Mouse (Mus musculus): ENCODE data around the gene Kdm4b. TPM values are rescaled to one million over a fixed set of nuclear protein-coding genes. Genes with fewer than 3 reads are reported as not detected.

Gene Kdm4b
- total and polyA plus RNA-seq, 2 experiments = 9.5 to 15.6 TPM

DNA sequence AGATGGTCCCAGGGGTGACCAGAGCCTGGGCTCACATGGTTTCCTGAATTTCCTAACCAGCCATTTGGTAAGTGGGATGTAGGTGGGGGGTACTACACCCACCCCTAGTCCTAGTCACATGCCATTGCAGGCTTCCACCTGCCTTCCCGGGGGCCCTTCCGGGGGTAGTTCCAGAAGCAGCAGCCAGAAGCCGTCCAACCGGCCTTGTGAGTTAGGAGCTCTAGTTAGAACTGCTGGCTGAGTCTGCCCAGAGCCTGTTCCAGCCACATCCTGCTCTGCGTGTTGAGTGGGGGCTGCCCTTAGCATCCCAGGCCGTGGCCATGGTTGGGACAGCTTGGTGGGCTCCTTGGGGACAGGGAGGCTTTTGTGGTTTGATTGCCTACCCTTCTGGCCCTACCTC, 17.8 kb upstream of the Kdm4b start:
- H3K4me1 ChIP-seq (ENCODE audit: control insufficient read depth, insufficient read depth, low read length) = 0 out of 2 replicates have a peak, but pooled peaks cover 6% of the 10 kb centered on the region
- no peaks in the 10 kb centered on the region for H3K79me2 ChIP-seq (ENCODE audit: control insufficient read depth, insufficient read depth, low read length)
- H3K27ac ChIP-seq (replicated peaks; ENCODE audit: insufficient read depth, low read depth, low read length) = no peak overlapping the region
- TF ChIP-seq CTCF (IDR thresholded peaks at IDR 0.05; ENCODE audit: low read depth, low read length) = no peak
- TF ChIP-seq POLR2A (IDR thresholded peaks at IDR 0.05; ENCODE audit: extremely low read depth, insufficient read depth, low read length) = no peak
- no peaks in the 10 kb centered on the region for H3K27me3 ChIP-seq (ENCODE audit: control insufficient read depth, insufficient read depth, low read length)
- DNase-seq (ENCODE audit: extremely low read depth, low read depth, low spot score) = no peak
- no peaks in the 10 kb centered on the region for H3K36me3 ChIP-seq (ENCODE audit: control insufficient read depth, insufficient read depth, low read length)
- no peak overlapping the region for H3K9ac ChIP-seq (ENCODE audit: low read depth, low read length)
- WGBS = 96% methylated on average over 6 of the region's 6 CpGs
- H3K4me3 ChIP-seq (ENCODE audit: insufficient read depth, low read depth, low read length) = no peak overlapping the region

DNA sequence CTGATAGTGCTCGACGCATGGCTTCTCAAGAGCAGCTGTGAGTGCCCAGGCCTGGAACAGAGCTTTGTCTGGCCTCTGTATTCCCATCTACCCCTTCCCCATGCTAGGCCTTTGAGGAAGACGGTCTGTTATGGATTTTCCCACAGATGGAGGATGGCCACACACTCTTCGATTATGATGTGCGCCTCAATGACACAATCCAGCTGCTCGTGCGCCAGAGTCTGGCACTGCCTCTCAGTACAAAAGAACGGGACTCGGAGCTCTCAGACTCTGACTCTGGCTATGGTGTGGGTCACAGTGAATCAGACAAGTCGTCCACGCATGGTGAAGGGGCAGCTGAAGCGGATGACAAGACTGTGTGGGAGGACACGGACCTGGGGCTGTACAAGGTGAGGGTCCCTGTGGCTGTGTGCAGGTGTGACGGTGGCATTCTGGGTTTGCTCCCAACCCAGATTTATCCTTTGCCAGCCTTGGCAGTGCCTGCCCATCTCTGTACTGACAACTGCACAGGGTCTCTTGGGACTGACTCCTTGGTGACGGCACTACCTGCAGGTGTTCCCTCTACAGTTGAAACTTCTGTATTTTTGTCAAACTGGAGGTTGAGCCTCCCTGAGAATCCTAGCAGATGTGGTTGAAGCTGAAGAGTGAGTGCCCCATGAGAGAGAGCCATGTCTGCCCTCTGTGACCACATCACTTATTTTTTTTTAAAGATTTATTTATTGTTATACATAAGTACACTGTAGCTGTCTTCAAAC, 16.5 kb upstream of the Kdm4b start:
- no peaks in the 10 kb centered on the region for H3K36me3 ChIP-seq (ENCODE audit: control insufficient read depth, insufficient read depth, low read length)
- H3K9ac ChIP-seq (ENCODE audit: low read depth, low read length) = no peak overlapping the region
- DNase-seq (ENCODE audit: extremely low read depth, low read depth, low spot score) = no peak
- no peaks in the 10 kb centered on the region for H3K79me2 ChIP-seq (ENCODE audit: control insufficient read depth, insufficient read depth, low read length)
- no peak for TF ChIP-seq POLR2A (IDR thresholded peaks at IDR 0.05; ENCODE audit: extremely low read depth, insufficient read depth, low read length)
- 94% methylated on average over 15 of the region's 15 CpGs for WGBS
- H3K27ac ChIP-seq (replicated peaks; ENCODE audit: insufficient read depth, low read depth, low read length) = no peak overlapping the region
- 0 out of 2 replicates have a peak, but pooled peaks cover 3% of the 10 kb centered on the region for H3K4me1 ChIP-seq (ENCODE audit: control insufficient read depth, insufficient read depth, low read length)
- H3K27me3 ChIP-seq (ENCODE audit: control insufficient read depth, insufficient read depth, low read length) = no peaks in the 10 kb centered on the region
- H3K4me3 ChIP-seq (ENCODE audit: insufficient read depth, low read depth, low read length) = no peak overlapping the region

DNA sequence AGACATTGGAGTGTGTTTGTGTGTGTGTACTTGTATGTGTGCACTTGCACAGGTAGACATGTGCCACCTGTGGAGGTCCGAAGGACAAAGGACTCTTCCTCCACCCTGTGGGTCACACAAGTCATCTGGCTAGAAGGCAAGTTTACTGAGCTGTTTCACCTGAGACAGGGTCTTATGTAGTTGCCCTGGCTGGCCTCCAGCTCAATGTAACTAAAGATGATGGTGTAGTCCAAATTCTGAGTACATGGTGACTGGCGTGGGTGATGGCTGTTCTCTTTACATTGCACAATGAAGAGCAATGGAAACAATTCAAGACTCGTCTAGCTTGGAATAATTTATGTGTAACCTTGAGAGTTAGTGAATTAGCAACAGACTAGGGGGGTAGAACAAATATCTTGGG, 1.4 kb upstream of the Kdm4b start:
- Histone ChIP-seq H3K79me2 (ENCODE audit: control insufficient read depth, insufficient read depth, low read length) (peaks cover 23% of the 10 kb centered on the region), H3K4me1 (ENCODE audit: control insufficient read depth, insufficient read depth, low read length) (peaks cover 13% of the 10 kb centered on the region), H3K27me3 (ENCODE audit: control insufficient read depth, insufficient read depth, low read length) (no peaks in the 10 kb centered on the region), H3K27ac (replicated peaks; ENCODE audit: insufficient read depth, low read depth, low read length) (no peak overlapping the region), H3K4me3 (ENCODE audit: insufficient read depth, low read depth, low read length) (no peak overlapping the region), H3K9ac (ENCODE audit: low read depth, low read length) (no peak overlapping the region), H3K36me3 (ENCODE audit: control insufficient read depth, insufficient read depth, low read length) (no peaks in the 10 kb centered on the region)
- no peak for DNase-seq (ENCODE audit: extremely low read depth, low read depth, low spot score)
- no peak for TF ChIP-seq POLR2A (IDR thresholded peaks at IDR 0.05; ENCODE audit: extremely low read depth, insufficient read depth, low read length)
- no peak for TF ChIP-seq CTCF (IDR thresholded peaks at IDR 0.05; ENCODE audit: low read depth, low read length)
- WGBS = 87% methylated on average over 3 of the region's 3 CpGs

DNA sequence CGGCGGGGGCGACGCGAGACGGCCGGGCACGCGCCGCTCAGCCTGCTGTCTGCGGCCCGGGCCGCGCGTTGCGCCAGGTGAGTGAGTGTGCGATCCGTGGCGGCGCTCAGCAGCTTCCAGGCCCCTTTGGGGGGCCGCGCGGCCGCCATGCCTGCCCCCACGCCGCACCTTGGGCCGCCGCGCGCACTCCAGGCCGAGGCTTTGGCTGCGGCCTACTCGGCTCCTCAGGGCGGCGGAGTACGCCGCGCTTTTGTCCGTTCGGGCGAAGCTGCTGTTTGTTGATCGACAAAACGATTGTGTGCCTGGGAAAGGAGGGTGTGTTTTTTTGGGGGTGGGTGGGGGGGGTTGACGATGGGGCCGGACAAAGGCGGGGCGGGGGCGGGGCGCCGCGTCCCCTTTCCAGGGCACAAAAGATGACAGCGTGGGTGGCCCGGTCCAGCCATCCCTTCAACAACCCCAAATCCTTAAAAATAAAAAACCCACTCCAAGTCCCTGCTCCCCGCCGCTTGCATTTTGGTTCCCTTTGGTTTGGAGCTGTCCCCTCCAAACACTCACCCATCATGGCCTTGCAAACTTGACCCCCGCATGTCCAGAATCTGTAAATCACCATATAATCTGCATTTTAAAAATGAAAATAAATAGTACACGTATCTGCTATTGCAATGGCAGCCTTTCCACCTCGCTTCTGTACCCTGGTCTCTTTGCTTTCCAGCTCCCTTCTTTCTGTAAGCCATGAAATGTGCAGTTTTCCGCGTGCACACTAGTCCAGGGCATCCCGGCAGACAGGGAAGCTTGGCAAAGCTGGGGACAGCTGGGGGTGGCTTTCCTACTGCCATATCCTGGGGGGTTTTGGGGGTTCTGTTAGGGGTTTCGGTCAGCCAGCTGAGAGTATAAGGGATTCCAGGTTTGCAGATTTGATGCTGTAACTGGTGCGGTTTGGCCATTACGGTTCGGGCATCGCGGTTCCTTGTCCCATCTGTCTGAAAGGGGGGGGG, 588 bp downstream of the Kdm4b start:
- peak overlapping the region; percentile 90 for H3K9ac ChIP-seq (ENCODE audit: low read depth, low read length)
- TF ChIP-seq POLR2A (IDR thresholded peaks at IDR 0.05; ENCODE audit: extremely low read depth, insufficient read depth, low read length) (no peak), CTCF (IDR thresholded peaks at IDR 0.05; ENCODE audit: low read depth, low read length) (no peak)
- peak overlapping the region; percentile 72 for H3K4me3 ChIP-seq (ENCODE audit: insufficient read depth, low read depth, low read length)
- H3K4me1 ChIP-seq (ENCODE audit: control insufficient read depth, insufficient read depth, low read length) = peaks cover 19% of the 10 kb centered on the region
- peaks cover 39% of the 10 kb centered on the region for H3K79me2 ChIP-seq (ENCODE audit: control insufficient read depth, insufficient read depth, low read length)
- no peaks in the 10 kb centered on the region for H3K27me3 ChIP-seq (ENCODE audit: control insufficient read depth, insufficient read depth, low read length)
- H3K36me3 ChIP-seq (ENCODE audit: control insufficient read depth, insufficient read depth, low read length) = no peaks in the 10 kb centered on the region
- 1% methylated on average over 56 of the region's 67 CpGs for WGBS
- DNase-seq (ENCODE audit: extremely low read depth, low read depth, low spot score) = peak; percentile 28
- peak overlapping the region; percentile 59 for H3K27ac ChIP-seq (replicated peaks; ENCODE audit: insufficient read depth, low read depth, low read length)

- Histone ChIP-seq H3K9ac (ENCODE audit: low read depth, low read length) (no peak overlapping the region), H3K4me3 (ENCODE audit: insufficient read depth, low read depth, low read length) (no peak overlapping the region), H3K4me1 (ENCODE audit: control insufficient read depth, insufficient read depth, low read length) (peaks cover 19% of the 10 kb centered on the region), H3K36me3 (ENCODE audit: control insufficient read depth, insufficient read depth, low read length) (no peaks in the 10 kb centered on the region), H3K27me3 (ENCODE audit: control insufficient read depth, insufficient read depth, low read length) (no peaks in the 10 kb centered on the region), H3K79me2 (ENCODE audit: control insufficient read depth, insufficient read depth, low read length) (peaks cover 59% of the 10 kb centered on the region), H3K27ac (replicated peaks; ENCODE audit: insufficient read depth, low read depth, low read length) (peak overlapping the region; percentile 42; the same call in 1 of the 2 replicates)
- DNase-seq (ENCODE audit: extremely low read depth, low read depth, low spot score) = peak; percentile 80
- TF ChIP-seq CTCF (IDR thresholded peaks at IDR 0.05; ENCODE audit: low read depth, low read length) = no peak
- TF ChIP-seq POLR2A (IDR thresholded peaks at IDR 0.05; ENCODE audit: extremely low read depth, insufficient read depth, low read length) = no peak
Observed at GRCm38 (mm10) chr17:56329267-56329666, 3.4 kb downstream of the Kdm4b start.

Data from liver, adult 2 months (tissue).